Mouse (Mus musculus): ENCODE measurements around the gene Dpysl5. TPM values are rescaled to one million over a fixed set of nuclear protein-coding genes. Genes with fewer than 3 reads are reported as not detected.

Gene Dpysl5
- 0.76 TPM for polyA plus RNA-seq (2014; fragmentation: Illumina TruSeq; extraction: RNeasy Lipid Tissue Mini Kit (QIAGEN cat#74804); ENCODE audit: low read depth, low replicate concordance)

DNA sequence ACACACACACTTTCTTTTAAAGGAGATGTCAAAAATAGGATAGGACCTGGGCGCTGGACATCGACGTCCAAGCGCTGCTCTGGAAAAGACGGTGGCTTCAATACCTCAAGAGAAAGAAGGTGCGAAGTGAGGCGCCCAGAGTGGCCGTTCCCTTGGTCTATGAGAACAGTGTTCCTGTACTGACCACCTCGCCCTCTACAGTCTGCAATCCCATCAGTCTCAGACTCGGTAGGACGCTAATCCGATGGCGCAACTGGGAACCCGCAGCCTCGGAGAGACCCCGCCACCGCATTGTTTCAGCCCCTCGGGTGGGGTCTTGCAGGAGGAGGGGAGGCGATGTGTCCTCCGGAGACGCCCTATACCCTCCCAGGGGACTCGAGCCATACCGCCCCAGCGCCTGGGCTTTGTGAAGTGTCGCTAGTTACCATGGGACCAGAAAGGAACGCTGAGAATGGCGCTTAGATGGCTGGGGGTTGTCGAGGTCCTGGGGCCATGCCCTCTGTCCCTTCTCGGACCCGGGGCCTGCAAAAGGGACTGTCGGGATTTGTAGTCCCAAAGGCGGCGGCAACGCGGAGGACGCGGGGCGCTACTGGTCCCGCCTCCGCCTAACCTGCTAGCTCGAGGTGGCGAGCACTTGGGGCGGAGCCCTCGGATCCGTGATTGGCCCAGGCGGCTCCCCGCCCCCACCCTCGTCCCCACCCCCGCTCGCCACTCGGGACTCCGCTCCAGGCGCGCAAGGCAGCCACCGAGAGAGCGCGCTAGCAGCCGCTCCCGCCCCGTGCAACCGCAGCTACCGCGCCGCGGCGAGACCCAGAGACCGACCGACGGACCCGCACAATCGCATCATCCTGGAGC is at the start of gene Dpysl5:
Gene Dpysl5 (plus strand): TSS at position 418 of the 855 bp plus-strand sequence.

GRCm38 (mm10) chr5:30666391-30667195 is 44.8 kb upstream of the Dpysl5 start, which contains the start of gene Cenpa:
TSS of gene Cenpa (plus strand) at chr5:30666777.

GRCm38 (mm10) chr5:30814424-30815119 is 103.2 kb downstream of the Dpysl5 start, which contains the start of gene Mapre3:
TSS of gene Mapre3 (plus strand) at chr5:30814641.

Other genes with a start within 250 kb of the Dpysl5 start
- gene Otof, start 249.6 kb upstream of the Dpysl5 start, polyA plus RNA-seq (2014; fragmentation: Illumina TruSeq; extraction: RNeasy Lipid Tissue Mini Kit (QIAGEN cat#74804); ENCODE audit: low read depth, low replicate concordance), result not detected
- gene 1700001C02Rik, start 245.5 kb upstream of the Dpysl5 start, polyA plus RNA-seq (2014; fragmentation: Illumina TruSeq; extraction: RNeasy Lipid Tissue Mini Kit (QIAGEN cat#74804); ENCODE audit: low read depth, low replicate concordance), result not detected
- not detected for gene Cib4, start 165.7 kb upstream of the Dpysl5 start, polyA plus RNA-seq (2014; fragmentation: Illumina TruSeq; extraction: RNeasy Lipid Tissue Mini Kit (QIAGEN cat#74804); ENCODE audit: low read depth, low replicate concordance)
- 165 TPM for gene Kcnk3, start 123.4 kb upstream of the Dpysl5 start, polyA plus RNA-seq (2014; fragmentation: Illumina TruSeq; extraction: RNeasy Lipid Tissue Mini Kit (QIAGEN cat#74804); ENCODE audit: low read depth, low replicate concordance)
- 58.7 TPM for gene Slc35f6, start 63.6 kb upstream of the Dpysl5 start, polyA plus RNA-seq (2014; fragmentation: Illumina TruSeq; extraction: RNeasy Lipid Tissue Mini Kit (QIAGEN cat#74804); ENCODE audit: low read depth, low replicate concordance)
- gene Cenpa, start 44.8 kb upstream of the Dpysl5 start, polyA plus RNA-seq (2014; fragmentation: Illumina TruSeq; extraction: RNeasy Lipid Tissue Mini Kit (QIAGEN cat#74804); ENCODE audit: low read depth, low replicate concordance), result 59.8 TPM
- gene Mapre3, start 103.1 kb downstream of the Dpysl5 start, polyA plus RNA-seq (2014; fragmentation: Illumina TruSeq; extraction: RNeasy Lipid Tissue Mini Kit (QIAGEN cat#74804); ENCODE audit: low read depth, low replicate concordance), result 45.6 TPM
- gene Tmem214, start 156.4 kb downstream of the Dpysl5 start, polyA plus RNA-seq (2014; fragmentation: Illumina TruSeq; extraction: RNeasy Lipid Tissue Mini Kit (QIAGEN cat#74804); ENCODE audit: low read depth, low replicate concordance), result 39.4 TPM
- gene Agbl5, start 177.1 kb downstream of the Dpysl5 start, polyA plus RNA-seq (2014; fragmentation: Illumina TruSeq; extraction: RNeasy Lipid Tissue Mini Kit (QIAGEN cat#74804); ENCODE audit: low read depth, low replicate concordance), result 4.8 TPM
- 169 TPM for gene Ost4, start 196.2 kb downstream of the Dpysl5 start, polyA plus RNA-seq (2014; fragmentation: Illumina TruSeq; extraction: RNeasy Lipid Tissue Mini Kit (QIAGEN cat#74804); ENCODE audit: low read depth, low replicate concordance)
- gene Emilin1, start 201.8 kb downstream of the Dpysl5 start, polyA plus RNA-seq (2014; fragmentation: Illumina TruSeq; extraction: RNeasy Lipid Tissue Mini Kit (QIAGEN cat#74804); ENCODE audit: low read depth, low replicate concordance), result 27.9 TPM
- gene Khk, start 209.9 kb downstream of the Dpysl5 start, polyA plus RNA-seq (2014; fragmentation: Illumina TruSeq; extraction: RNeasy Lipid Tissue Mini Kit (QIAGEN cat#74804); ENCODE audit: low read depth, low replicate concordance), result 33.0 TPM
- gene Cgref1, start 234.0 kb downstream of the Dpysl5 start, polyA plus RNA-seq (2014; fragmentation: Illumina TruSeq; extraction: RNeasy Lipid Tissue Mini Kit (QIAGEN cat#74804); ENCODE audit: low read depth, low replicate concordance), result 1.3 TPM
- 91.3 TPM for gene Preb, start 248.8 kb downstream of the Dpysl5 start, polyA plus RNA-seq (2014; fragmentation: Illumina TruSeq; extraction: RNeasy Lipid Tissue Mini Kit (QIAGEN cat#74804); ENCODE audit: low read depth, low replicate concordance)